Mouse (Mus musculus): ENCODE data around the gene Cfap43. TPM values are rescaled to one million over a fixed set of nuclear protein-coding genes. Genes with fewer than 3 reads are reported as not detected.

Gene Cfap43
- total RNA-seq, 2 experiments from 2014 or later, result not detected

DNA sequence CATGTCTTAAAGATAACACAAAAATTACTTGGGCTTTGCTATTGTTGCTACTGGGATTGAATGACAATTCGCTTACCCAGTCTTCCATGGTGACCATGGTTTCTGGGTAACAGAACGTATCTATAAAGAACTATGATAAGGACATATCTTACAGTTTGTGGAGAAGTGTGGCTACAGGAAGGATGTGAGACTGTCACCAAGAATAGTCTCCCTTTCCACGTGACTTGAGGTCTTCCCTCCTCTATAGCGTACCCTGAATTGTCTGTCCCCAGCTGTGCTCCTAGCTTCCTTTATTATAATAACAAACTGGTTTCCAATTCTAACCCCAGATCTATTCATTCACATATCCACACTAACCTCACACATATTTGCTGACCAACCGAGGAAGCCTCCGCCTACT lies 223.4 kb downstream of the Cfap43 start:
- intact Hi-C loops (cut with DNase I; ENCODE audit: low total_unique reads), result no loop called here
- DNase-seq, result no peak

DNA sequence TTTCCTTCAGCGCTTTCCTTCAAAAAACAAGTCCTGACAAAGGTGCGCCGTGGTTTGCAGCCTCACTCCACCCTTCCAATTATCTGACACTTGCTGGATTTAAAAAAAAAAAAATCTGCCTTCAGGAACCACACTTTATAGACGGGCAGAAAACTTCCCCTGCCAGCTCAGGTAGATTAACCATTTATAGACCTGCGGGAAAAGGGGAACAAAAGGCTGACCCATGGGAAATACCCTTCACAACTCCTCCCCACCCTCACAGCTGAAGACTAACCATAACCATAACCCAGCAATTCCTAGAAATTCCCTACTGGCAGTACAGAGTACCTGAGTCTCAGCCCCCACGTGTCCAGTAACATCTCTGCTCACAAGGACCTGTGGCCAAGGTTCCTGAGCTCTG lies 227.1 kb downstream of the Cfap43 start, which contains the start of gene Col17a1:
Gene Col17a1, minus strand, starts transcription at position 101 of the 400 bp plus-strand sequence.
- intact Hi-C loops (cut with DNase I; ENCODE audit: low total_unique reads), result no loop called here
- DNase-seq, result no peak

- DNase-seq, result no peak
- intact Hi-C loops (cut with DNase I; ENCODE audit: low total_unique reads), result no loop called here
These were observed 229.5 kb downstream of the Cfap43 start for GRCm38 (mm10) chr19:47689592-47689991.

Small RNA genes lying within 50 kb of the gene (microRNA-seq; reads per million reads assigned to microRNA genes)
- gene Gm22240, result 0 reads per million in 2 experiments
- gene Mir8090, result 0 reads per million in 2 experiments

Other genes starting within 250 kb of the Cfap43 start
- gene Col17a1, start 227.2 kb downstream of the Cfap43 start, total RNA-seq (2021), result under 1 TPM; 0.31 to 0.33 TPM
- gene Sfr1, start 187.6 kb downstream of the Cfap43 start, total RNA-seq (2021), result 10 to 100 TPM; 75.8 to 80.2 TPM
- gene Gsto1, start 64.3 kb downstream of the Cfap43 start, total RNA-seq (2021), result 10 to 100 TPM; 33.7 to 35.1 TPM
- under 1 TPM; 0.27 to 0.43 TPM for gene Gsto2, start 53.8 kb downstream of the Cfap43 start, total RNA-seq (2021)
- gene Itprip, start within 50 bp of the Cfap43 start, total RNA-seq (2021), result 1 to 10 TPM; 1.1 to 1.6 TPM
- not detected for gene Cfap58, start 18.4 kb upstream of the Cfap43 start, total RNA-seq (2021)